Mouse (Mus musculus) ES-Bruce4 (cell line): ENCODE measurements around the gene Rhobtb3.

Source experiments
- CTCF ChIP-seq: IDR thresholded peaks from one replicate; pipeline ENCODE4 v1.8.1; 2011; ENCODE audit warnings: low read depth, low read length
- EP300 ChIP-seq: IDR thresholded peaks from 2 replicates; pipeline ENCODE4 v1.6.1; 2011; ENCODE audit warnings: low read depth, low read length; ENCODE audit not compliant: insufficient read depth
- POLR2A ChIP-seq: IDR thresholded peaks from one replicate; pipeline ENCODE4 v1.8.1; 2011; ENCODE audit warnings: low read length; ENCODE audit not compliant: insufficient read depth

GRCm38 (mm10) chr13:75892876-75893275 lies 50.8 kb downstream of the Rhobtb3 start:
- no peak for TF ChIP-seq POLR2A
- no peak for TF ChIP-seq CTCF
- TF ChIP-seq EP300: no peak
